Mouse (Mus musculus) heart, embryonic 11.5 days (tissue): ENCODE results near the gene Mxd3. TPM values are rescaled to one million over a fixed set of nuclear protein-coding genes. Genes with fewer than 3 reads are reported as not detected.
A peak's percentile ranks its signal among the peaks of the same experiment; 100 is the strongest.

ENCODE experiments used
- ATAC-seq: fragments of 200-750 bp; cut with Nextera tagmentation; replicated peaks from 2 replicates; pipeline ENCODE4 v1.8.0; 2017; ENCODE audit warnings: moderate library complexity; ENCODE audit not compliant: insufficient number of reproducible peaks, low FRiP score, low TSS enrichment
- H3K27ac ChIP-seq: fragments of 300-500 bp; sonication (generic); 2 replicates; pipeline ENCODE4 v1.5.1; 2014; ENCODE audit warnings: mild to moderate bottlenecking, low read depth, low read length
- H3K27me3 ChIP-seq: fragments of 300-500 bp; sonication (generic); 2 replicates; pipeline ENCODE4 v1.6.1; 2014; ENCODE audit warnings: mild to moderate bottlenecking, low read length, mixed read lengths; ENCODE audit not compliant: control insufficient read depth, insufficient read depth
- H3K36me3 ChIP-seq: fragments of 300-500 bp; sonication (generic); 2 replicates; pipeline ENCODE4 v1.6.1; 2014; ENCODE audit warnings: mild to moderate bottlenecking, low read length, moderate library complexity, mixed read lengths; ENCODE audit not compliant: control insufficient read depth, insufficient read depth
- H3K4me1 ChIP-seq: fragments of 300-500 bp; sonication (generic); 2 replicates; pipeline ENCODE4 v1.6.1; 2014; ENCODE audit warnings: low read length; ENCODE audit not compliant: control insufficient read depth, insufficient read depth
- H3K4me2 ChIP-seq: fragments of 300-500 bp; sonication (generic); 2 replicates; pipeline ENCODE4 v1.6.1; 2014; ENCODE audit warnings: mild to moderate bottlenecking, moderate library complexity
- H3K4me3 ChIP-seq: fragments of 300-500 bp; sonication (generic); 2 replicates; pipeline ENCODE4 v1.5.1; 2014; ENCODE audit warnings: low read depth, low read length
- H3K9ac ChIP-seq: fragments of 300-500 bp; sonication (generic); 2 replicates; pipeline ENCODE4 v1.6.1; 2014; ENCODE audit warnings: mild to moderate bottlenecking, low read depth, low read length, moderate library complexity
- H3K9me3 ChIP-seq: fragments of 300-500 bp; sonication (generic); replicated peaks from 2 replicates; pipeline ENCODE4 v1.6.1; 2016; ENCODE audit warnings: low read length; ENCODE audit not compliant: control insufficient read depth
- WGBS: fragments of 180-500 bp; shearing (Covaris S2); extraction: QIAGEN DNeasy Blood & Tissue Kit; methylation state at CpG from one replicate; pipeline ENCODE4 v1.1.7; 2014; ENCODE audit not compliant: insufficient replicate concordance; 5-methylcytosine and 5-hydroxymethylcytosine counted together
- polyA plus RNA-seq: library from polyadenylated mRNA; unstranded; fragments of >200 nt; fragmentation: Nextera tagmentation; extraction: Ambion mirVana; gene quantifications from 2 replicates; pipeline ENCODE4 v1.2.1, GENCODE M21; 2014

Gene Mxd3
- polyA plus RNA-seq, 1 experiment from 2014 or later, result 17.6 TPM

- Histone ChIP-seq H3K27me3 (peaks cover 6% of the 10 kb centered on the region), H3K4me2 (peak overlapping the region; percentile 94), H3K4me1 (peaks cover 32% of the 10 kb centered on the region), H3K9me3 (no peaks in the 10 kb centered on the region), H3K36me3 (peaks cover 18% of the 10 kb centered on the region), H3K27ac (no peak overlapping the region), H3K9ac (peak overlapping the region; percentile 84; the same call in 1 of the 2 replicates), H3K4me3 (peak overlapping the region; percentile 70)
- ATAC-seq, result no peak
- 37% methylated on average over 8 of the region's 8 CpGs for WGBS
Measured at GRCm38 (mm10) chr13:55327633-55328032, 2.0 kb downstream of the Mxd3 start.

GRCm38 (mm10) chr13:55327169-55327568 is 2.5 kb downstream of the Mxd3 start:
- 38% methylated on average over 4 of the region's 4 CpGs for WGBS
- Histone ChIP-seq H3K27ac (no peak overlapping the region), H3K9me3 (no peaks in the 10 kb centered on the region), H3K4me2 (no peak overlapping the region), H3K27me3 (peaks cover 6% of the 10 kb centered on the region), H3K4me3 (no peak overlapping the region), H3K4me1 (peaks cover 34% of the 10 kb centered on the region), H3K9ac (no peak overlapping the region), H3K36me3 (peaks cover 18% of the 10 kb centered on the region)
- no peak for ATAC-seq

GRCm38 (mm10) chr13:55325596-55325995 is 4.0 kb downstream of the Mxd3 start:
- 76% methylated on average over 11 of the region's 11 CpGs for WGBS
- Histone ChIP-seq H3K36me3 (peaks cover 18% of the 10 kb centered on the region), H3K4me1 (peaks cover 35% of the 10 kb centered on the region), H3K4me3 (no peak overlapping the region), H3K9ac (no peak overlapping the region), H3K27ac (no peak overlapping the region), H3K4me2 (no peak overlapping the region), H3K9me3 (no peaks in the 10 kb centered on the region), H3K27me3 (peaks cover 6% of the 10 kb centered on the region)
- no peak for ATAC-seq

- no peaks in the 10 kb centered on the region for H3K27me3 ChIP-seq
- peak overlapping the region; percentile 89 for H3K9ac ChIP-seq
- H3K4me1 ChIP-seq, result peaks cover 22% of the 10 kb centered on the region
- H3K4me2 ChIP-seq, result peak overlapping the region; percentile 86
- peak overlapping the region; percentile 81 for H3K4me3 ChIP-seq
- H3K36me3 ChIP-seq, result peaks cover 21% of the 10 kb centered on the region
- peak overlapping the region; percentile 68 for H3K27ac ChIP-seq
- ATAC-seq, result no peak
- H3K9me3 ChIP-seq, result no peaks in the 10 kb centered on the region
- under 1% methylated on average over 31 of the region's 31 CpGs for WGBS
Measured at GRCm38 (mm10) chr13:55322130-55322825, 7.3 kb downstream of the Mxd3 start.

- Histone ChIP-seq H3K4me1 (peaks cover 22% of the 10 kb centered on the region), H3K9me3 (no peaks in the 10 kb centered on the region), H3K4me2 (peak within 1 kb of the TSS; percentile 86), H3K36me3 (peaks cover 26% of the 10 kb centered on the region), H3K27ac (peak within 1 kb of the TSS; percentile 68), H3K27me3 (no peaks in the 10 kb centered on the region), H3K4me3 (peak within 1 kb of the TSS; percentile 81), H3K9ac (peak within 1 kb of the TSS; percentile 89)
- WGBS, result under 1% methylated on average over 73 of the region's 73 CpGs
- peak; percentile 81 for ATAC-seq
Measured at GRCm38 (mm10) chr13:55321434-55322129, 8.0 kb downstream of the Mxd3 start, which contains the start of gene Rab24. Gene Rab24 (minus strand): TSS chr13:55321946.

GRCm38 (mm10) chr13:55319931-55320533 is 9.6 kb downstream of the Mxd3 start, which contains the start of gene Prelid1:
Gene Prelid1 (plus strand): TSS chr13:55320500.
- Histone ChIP-seq H3K27me3 (no peaks in the 10 kb centered on the region), H3K9me3 (no peaks in the 10 kb centered on the region), H3K36me3 (peaks cover 16% of the 10 kb centered on the region), H3K9ac (peak within 1 kb of the TSS; percentile 89), H3K27ac (no peak within 1 kb of the TSS), H3K4me1 (peaks cover 22% of the 10 kb centered on the region), H3K4me2 (peak within 1 kb of the TSS; percentile 86), H3K4me3 (peak within 1 kb of the TSS; percentile 81)
- WGBS, result 64% methylated on average over 4 of the region's 4 CpGs
- no peak for ATAC-seq

GRCm38 (mm10) chr13:55318351-55318750 is 11.3 kb downstream of the Mxd3 start:
- Histone ChIP-seq H3K9me3 (no peaks in the 10 kb centered on the region), H3K4me1 (peaks cover 16% of the 10 kb centered on the region), H3K27ac (no peak overlapping the region), H3K4me2 (no peak overlapping the region), H3K36me3 (peaks cover 23% of the 10 kb centered on the region), H3K9ac (no peak overlapping the region), H3K27me3 (no peaks in the 10 kb centered on the region), H3K4me3 (no peak overlapping the region)
- WGBS, result 79% methylated on average over 3 of the region's 3 CpGs
- ATAC-seq, result no peak

GRCm38 (mm10) chr13:55314891-55315412 is 14.7 kb downstream of the Mxd3 start:
- no peak overlapping the region for H3K27ac ChIP-seq
- peaks cover 54% of the 10 kb centered on the region for H3K36me3 ChIP-seq
- WGBS, result 81% methylated on average over 2 of the region's 2 CpGs
- H3K4me1 ChIP-seq, result no peaks in the 10 kb centered on the region; the same call in 1 of the 2 replicates
- H3K9ac ChIP-seq, result no peak overlapping the region
- H3K4me3 ChIP-seq, result no peak overlapping the region
- H3K27me3 ChIP-seq, result no peaks in the 10 kb centered on the region
- no peak overlapping the region for H3K4me2 ChIP-seq
- H3K9me3 ChIP-seq, result no peaks in the 10 kb centered on the region
- ATAC-seq, result no peak
